Mouse (Mus musculus) kidney, postnatal 14 days (tissue): ENCODE data around the gene Olfr1284.
"Not testable (repeated sequence)": the region's sequence is repeated elsewhere in the genome, so short reads cannot be mapped to it uniquely, and the experiment has no call there.

Source experiments
- DNase-seq: peaks from one replicate; pipeline ENCODE4 v3.0.0; 2022; ENCODE audit warnings: mixed read lengths

Olfr1284 gene

DNA sequence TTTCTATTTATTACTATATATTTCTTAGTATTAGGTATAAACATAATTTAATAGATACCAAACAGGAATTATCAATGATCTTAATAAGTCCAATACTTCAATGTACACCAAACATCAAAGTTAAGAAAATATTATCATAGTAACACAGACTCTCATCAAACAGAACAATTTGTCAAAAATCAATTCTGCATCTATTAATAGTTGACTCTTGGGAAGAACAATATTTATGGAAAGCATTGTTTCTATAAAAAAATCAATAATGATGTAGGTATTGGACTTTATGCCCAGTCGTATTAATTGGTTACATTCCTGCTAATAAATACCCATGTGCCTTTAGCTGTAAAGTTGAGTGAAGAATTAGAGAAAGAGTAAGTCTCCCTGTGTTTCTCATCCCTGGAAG lies at the start of gene Olfr1284:
Olfr1284 (plus strand) TSS at position 301 of the 400 bp plus-strand sequence.
- DNase-seq: no peak

DNA sequence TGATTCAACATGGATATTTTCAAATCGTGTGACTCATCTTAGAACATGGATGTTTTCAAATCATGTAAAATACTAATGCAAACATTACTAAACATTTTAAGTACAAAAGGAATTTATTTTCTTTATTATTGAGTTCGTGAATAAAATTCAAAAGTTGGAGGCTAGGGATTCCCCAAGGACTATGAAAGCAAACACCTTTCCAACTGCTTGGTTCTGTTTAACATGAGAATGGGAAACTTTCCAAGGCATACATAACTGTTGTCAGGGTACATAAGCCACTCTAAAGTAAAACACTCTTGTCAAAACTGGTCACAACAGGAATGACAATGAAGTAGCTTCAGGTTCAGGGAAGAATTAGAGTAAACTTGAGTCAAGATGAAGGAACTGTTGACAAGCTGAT lies 49.1 kb upstream of the Olfr1284 start, which contains the start of gene Olfr1281:
Olfr1281 (plus strand) TSS at position 301 of the 400 bp plus-strand sequence.
- DNase-seq: no peak

GRCm38 (mm10) chr2:111333721-111334120 lies 41.6 kb upstream of the Olfr1284 start:
- not testable (repeated sequence) for DNase-seq

DNA sequence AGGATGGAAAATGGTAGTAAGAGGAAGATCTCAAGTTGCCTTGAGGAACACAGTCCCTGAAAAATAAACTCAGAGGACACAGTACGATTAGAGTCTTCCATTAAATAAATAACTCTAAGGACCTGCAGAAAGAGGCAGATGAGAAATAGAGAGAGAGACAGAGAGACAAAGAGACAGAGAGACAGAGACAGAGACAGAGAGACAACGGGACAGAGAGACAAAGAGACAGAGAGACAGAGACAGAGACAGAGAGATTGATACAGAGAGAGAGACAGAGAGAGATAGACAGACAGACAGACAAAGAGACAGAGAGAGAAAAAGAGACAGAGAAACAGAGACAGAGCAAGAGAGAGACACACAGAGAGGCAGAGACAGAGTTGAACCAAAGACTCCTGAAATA lies 39.3 kb upstream of the Olfr1284 start, which contains the start of gene Olfr1282:
Olfr1282 (minus strand) TSS at position 101 of the 400 bp plus-strand sequence.
- DNase-seq: no peak

DNA sequence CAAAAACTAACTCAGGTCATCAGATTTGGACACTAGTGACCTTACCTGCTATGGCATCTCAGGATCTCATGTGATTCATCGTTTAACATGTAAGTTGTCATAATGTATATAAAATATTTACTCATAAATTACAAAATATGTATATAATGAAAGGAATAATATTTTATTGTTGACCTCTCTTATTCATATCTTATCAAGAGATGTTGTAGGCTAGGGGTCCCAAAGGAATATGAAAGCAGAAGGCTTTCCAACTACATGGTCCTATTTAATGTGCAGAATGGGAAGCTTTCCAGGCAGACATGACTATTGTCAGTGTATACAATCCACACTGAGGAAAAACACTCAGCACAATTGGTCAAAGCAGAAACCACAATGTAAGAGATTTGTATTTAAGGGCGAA lies 8.8 kb upstream of the Olfr1284 start, which contains the start of gene Olfr1283:
Olfr1283 (plus strand) TSS at position 301 of the 400 bp plus-strand sequence.
- no peak for DNase-seq

GRCm38 (mm10) chr2:111422931-111423330 lies 47.6 kb downstream of the Olfr1284 start, which contains the start of gene Olfr1286:
Gene Olfr1286, minus strand, starts transcription at chr2:111423115.
- no peak for DNase-seq
